Mouse (Mus musculus) forebrain, embryonic 11.5 days (tissue): ENCODE measurements around the gene Ptgdr2. TPM values are rescaled to one million over a fixed set of nuclear protein-coding genes. Genes with fewer than 3 reads are reported as not detected.

Experiments
- ATAC-seq: fragments of 200-750 bp; cut with Nextera tagmentation; replicated peaks from 2 replicates; pipeline ENCODE4 v1.8.0; 2017; ENCODE audit warnings: moderate TSS enrichment; ENCODE audit not compliant: low FRiP score
- DNase-seq: peaks from one replicate; pipeline ENCODE4 v3.0.0-alpha.2; 2017; ENCODE audit warnings: low spot score
- H3K27ac ChIP-seq: fragments of 300-500 bp; sonication (generic); 2 replicates; pipeline ENCODE4 v1.5.1; 2014; ENCODE audit warnings: low read depth, low read length
- H3K27me3 ChIP-seq: fragments of 300-500 bp; sonication (generic); 2 replicates; pipeline ENCODE4 v1.6.1; 2014; ENCODE audit warnings: mild to moderate bottlenecking, low read length, mixed read lengths; ENCODE audit not compliant: control insufficient read depth, insufficient read depth
- H3K36me3 ChIP-seq: fragments of 300-500 bp; sonication (generic); 2 replicates; pipeline ENCODE4 v1.6.1; 2014; ENCODE audit warnings: mild to moderate bottlenecking, low read length, moderate library complexity, mixed read lengths; ENCODE audit not compliant: control insufficient read depth, insufficient read depth
- H3K4me1 ChIP-seq: fragments of 300-500 bp; sonication (generic); replicated peaks from 2 replicates; pipeline ENCODE4 v1.6.1; 2014; ENCODE audit warnings: low read length, mixed read lengths; ENCODE audit not compliant: control insufficient read depth, insufficient read depth
- H3K4me2 ChIP-seq: fragments of 300-500 bp; sonication (generic); 2 replicates; pipeline ENCODE4 v1.6.1; 2014; ENCODE audit warnings: low read depth, mild to moderate bottlenecking, low read length, moderate library complexity, mixed read lengths; ENCODE audit not compliant: severe bottlenecking
- H3K4me3 ChIP-seq: fragments of 300-500 bp; sonication (generic); 2 replicates; pipeline ENCODE4 v1.5.1; 2014; ENCODE audit warnings: low read depth, low read length
- H3K9ac ChIP-seq: fragments of 300-500 bp; sonication (generic); 2 replicates; pipeline ENCODE4 v1.6.1; 2014; ENCODE audit warnings: low read length
- H3K9me3 ChIP-seq: fragments of 300-500 bp; sonication (generic); 2 replicates; pipeline ENCODE4 v1.6.1; 2016; ENCODE audit warnings: low read length, mixed read lengths; ENCODE audit not compliant: control insufficient read depth
- WGBS: fragments of 180-500 bp; shearing (Covaris S2); extraction: QIAGEN DNeasy Blood & Tissue Kit; methylation state at CpG from one replicate; pipeline ENCODE4 v1.1.7; 2014; 5-methylcytosine and 5-hydroxymethylcytosine counted together
- polyA plus RNA-seq: library from polyadenylated mRNA; unstranded; fragments of >200 nt; fragmentation: Nextera tagmentation; extraction: Ambion mirVana; gene quantifications from 2 replicates; pipeline ENCODE4 v1.2.1, GENCODE M21; 2014

Gene Ptgdr2
- polyA plus RNA-seq, 1 experiment from 2014 or later = 0.09 TPM

GRCm38 (mm10) chr19:10938771-10939170, 1.8 kb downstream of the Ptgdr2 start:
- Histone ChIP-seq H3K4me1 (peaks cover 6% of the 10 kb centered on the region; the same call in 1 of the 2 replicates), H3K27me3 (no peaks in the 10 kb centered on the region), H3K9ac (no peak overlapping the region), H3K27ac (no peak overlapping the region), H3K9me3 (no peaks in the 10 kb centered on the region), H3K4me2 (no peak overlapping the region), H3K4me3 (no peak overlapping the region), H3K36me3 (peaks cover 2% of the 10 kb centered on the region; the same call in 1 of the 2 replicates)
- DNase-seq (no peak), ATAC-seq (no peak)
- 74% methylated on average over 3 of the region's 3 CpGs for WGBS

- Histone ChIP-seq H3K4me2 (peak overlapping the region; percentile 61), H3K9ac (peak overlapping the region; percentile 59), H3K9me3 (no peaks in the 10 kb centered on the region), H3K36me3 (peaks cover 7% of the 10 kb centered on the region; the same call in 1 of the 2 replicates), H3K27ac (no peak overlapping the region; the same call in 1 of the 2 replicates), H3K4me3 (peak overlapping the region; percentile 31), H3K4me1 (peaks cover 6% of the 10 kb centered on the region; the same call in 1 of the 2 replicates), H3K27me3 (no peaks in the 10 kb centered on the region)
- ATAC-seq (peak; percentile 93), DNase-seq (peak; percentile 94)
- 18% methylated on average over 37 of the region's 37 CpGs for WGBS
Measured at GRCm38 (mm10) chr19:10940097-10940800, 3.3 kb downstream of the Ptgdr2 start.

- Histone ChIP-seq H3K36me3 (peaks cover 7% of the 10 kb centered on the region; the same call in 1 of the 2 replicates), H3K4me2 (peak overlapping the region; percentile 61), H3K9me3 (no peaks in the 10 kb centered on the region), H3K4me1 (peaks cover 6% of the 10 kb centered on the region; the same call in 1 of the 2 replicates), H3K27me3 (no peaks in the 10 kb centered on the region), H3K9ac (peak overlapping the region; percentile 59), H3K4me3 (peak overlapping the region; percentile 31), H3K27ac (no peak overlapping the region; the same call in 1 of the 2 replicates)
- ATAC-seq (peak; percentile 84), DNase-seq (peak; percentile 80)
- WGBS = 2% methylated on average over 40 of the region's 40 CpGs
Measured at GRCm38 (mm10) chr19:10940801-10941457, 4.0 kb downstream of the Ptgdr2 start.

GRCm38 (mm10) chr19:10943955-10944354, 7.0 kb downstream of the Ptgdr2 start:
- Histone ChIP-seq H3K9ac (no peak overlapping the region), H3K9me3 (no peaks in the 10 kb centered on the region), H3K4me1 (peaks cover 13% of the 10 kb centered on the region; the same call in 1 of the 2 replicates), H3K27ac (no peak overlapping the region), H3K36me3 (peaks cover 7% of the 10 kb centered on the region; the same call in 1 of the 2 replicates), H3K4me2 (no peak overlapping the region), H3K27me3 (no peaks in the 10 kb centered on the region), H3K4me3 (no peak overlapping the region)
- no peak for ATAC-seq
- 85% methylated on average over 3 of the region's 3 CpGs for WGBS
- no peak for DNase-seq

- no peak for ATAC-seq
- Histone ChIP-seq H3K4me3 (no peak overlapping the region), H3K9ac (no peak overlapping the region; the same call in 1 of the 2 replicates), H3K27me3 (no peaks in the 10 kb centered on the region), H3K4me2 (no peak overlapping the region), H3K9me3 (no peaks in the 10 kb centered on the region), H3K27ac (no peak overlapping the region), H3K36me3 (peaks cover 7% of the 10 kb centered on the region; the same call in 1 of the 2 replicates), H3K4me1 (peaks cover 7% of the 10 kb centered on the region; the same call in 1 of the 2 replicates)
- DNase-seq = no peak
- WGBS = 87% methylated on average over 3 of the region's 3 CpGs
Measured at GRCm38 (mm10) chr19:10946506-10946905, 9.5 kb downstream of the Ptgdr2 start.

- Histone ChIP-seq H3K36me3 (peaks cover 7% of the 10 kb centered on the region; the same call in 1 of the 2 replicates), H3K4me3 (peak overlapping the region; percentile 60), H3K27me3 (no peaks in the 10 kb centered on the region), H3K4me1 (peaks cover 7% of the 10 kb centered on the region; the same call in 1 of the 2 replicates), H3K9me3 (no peaks in the 10 kb centered on the region), H3K27ac (no peak overlapping the region), H3K9ac (peak overlapping the region; percentile 64; the same call in 1 of the 2 replicates), H3K4me2 (peak overlapping the region; percentile 92)
- WGBS = 91% methylated on average over 5 of the region's 5 CpGs
- DNase-seq (no peak), ATAC-seq (no peak)
Measured at GRCm38 (mm10) chr19:10947219-10947618, 10.3 kb downstream of the Ptgdr2 start.

- Histone ChIP-seq H3K27me3 (no peaks in the 10 kb centered on the region), H3K9ac (peak overlapping the region; percentile 64), H3K27ac (no peak overlapping the region), H3K36me3 (peaks cover 5% of the 10 kb centered on the region; the same call in 1 of the 2 replicates), H3K4me3 (peak overlapping the region; percentile 60), H3K9me3 (no peaks in the 10 kb centered on the region), H3K4me2 (peak overlapping the region; percentile 92), H3K4me1 (peaks cover 7% of the 10 kb centered on the region; the same call in 1 of the 2 replicates)
- under 1% methylated on average over 20 of the region's 20 CpGs for WGBS
- DNase-seq (no peak), ATAC-seq (no peak)
Measured at GRCm38 (mm10) chr19:10948416-10948815, 11.5 kb downstream of the Ptgdr2 start.

GRCm38 (mm10) chr19:10949112-10949511, 12.2 kb downstream of the Ptgdr2 start, which contains the start of gene Ccdc86:
Gene Ccdc86 (minus strand): TSS chr19:10949266.
- H3K36me3 ChIP-seq = peaks cover 2% of the 10 kb centered on the region; the same call in 1 of the 2 replicates
- H3K27ac ChIP-seq = no peak within 1 kb of the TSS
- peak; percentile 99 for ATAC-seq
- H3K27me3 ChIP-seq = no peaks in the 10 kb centered on the region
- peak within 1 kb of the TSS; percentile 60 for H3K4me3 ChIP-seq
- H3K4me1 ChIP-seq = peaks cover 7% of the 10 kb centered on the region; the same call in 1 of the 2 replicates
- under 1% methylated on average over 30 of the region's 30 CpGs for WGBS
- peak; percentile 98 for DNase-seq
- H3K4me2 ChIP-seq = peak within 1 kb of the TSS; percentile 92
- no peaks in the 10 kb centered on the region for H3K9me3 ChIP-seq
- peak within 1 kb of the TSS; percentile 64 for H3K9ac ChIP-seq
